In genomic region chr9:90133562-90134355, GRCm38 (mm10) we compare ENCODE assay signal across 21 mouse cellular contexts. TPM values are rescaled to one million over a fixed set of nuclear protein-coding genes. Genes with fewer than 3 reads are reported as not detected.
DNase-seq lines count a peak whose midpoint lies in the region; ATAC-seq and TF ChIP-seq lines count a peak whose summit lies in the region.
"Had no signal": no experiment of that assay in that cellular context is flagged by ENCODE, and none has a peak within 500 bp of the region (broad histone marks: within the 10 kb centered on the region; RNA-seq: fewer than 3 reads in every experiment).

No protein-coding gene starts in this region.

- H3K9ac ChIP-seq in heart, embryonic 13.5 days, result no peak overlapping the region
- H3K9ac ChIP-seq in stomach, embryonic 14.5 days (replicated peaks; ENCODE audit: low read depth, low read length), result no peak overlapping the region
- H3K9ac ChIP-seq in stomach, postnatal 0 days (ENCODE audit: low read length), result no peak overlapping the region
- H3K9ac ChIP-seq in midbrain, embryonic 15.5 days, result no peak overlapping the region
- H3K9ac ChIP-seq: limb, embryonic 12.5 days; liver, embryonic 13.5 days; neural tube, embryonic 12.5 days had no signal

- H3K4me3 ChIP-seq in heart, embryonic 13.5 days, result no peak overlapping the region
- no peak overlapping the region for H3K4me3 ChIP-seq in stomach, embryonic 14.5 days (ENCODE audit: low read depth, low read length)
- H3K4me3 ChIP-seq in stomach, postnatal 0 days (ENCODE audit: low read depth, low read length), result no peak overlapping the region
- no peak overlapping the region for H3K4me3 ChIP-seq in midbrain, embryonic 15.5 days
- H3K4me3 ChIP-seq: limb, embryonic 12.5 days; liver, embryonic 13.5 days; neural tube, embryonic 12.5 days had no signal

- no peak for DNase-seq in heart, postnatal 25 days (ENCODE audit: low spot score)
- no peak for DNase-seq in stomach, postnatal 0 days (ENCODE audit: low spot score)
- peak; percentile 24 for DNase-seq in brain, embryonic 14.5 days (ENCODE audit: low read depth)
- DNase-seq: adrenal gland, postnatal 10 days; cerebellum, adult 18-20 months; kidney, adult 9 months; kidney, postnatal 36 days; layer of hippocampus, adult 9-11 months; liver, embryonic 13.5 days; lung, postnatal 36 days; right cerebral cortex, postnatal 14 days; thymus, adult 2 months had no signal

- no peak; the same call in 1 of the 2 replicates for ATAC-seq in heart, embryonic 13.5 days (ENCODE audit: extremely low read depth, insufficient number of reproducible peaks, low FRiP score, low TSS enrichment)
- ATAC-seq in stomach, embryonic 14.5 days (ENCODE audit: insufficient number of reproducible peaks, insufficient read depth, low FRiP score, low read depth), result peak; percentile 68; the same call in 1 of the 2 replicates
- no peak for ATAC-seq in stomach, postnatal 0 days (ENCODE audit: low FRiP score, low TSS enrichment)
- no peak for ATAC-seq in midbrain, embryonic 15.5 days (replicated peaks)
- ATAC-seq in frontal cortex, adult (ENCODE audit: low TSS enrichment), result no peak
- ATAC-seq: forebrain, embryonic 16.5 days; hindbrain, embryonic 16.5 days had no signal

- peak overlapping the region; percentile 7; the same call in 1 of the 2 replicates for H3K4me2 ChIP-seq in heart, embryonic 13.5 days
- no peak overlapping the region for H3K4me2 ChIP-seq in stomach, embryonic 14.5 days (replicated peaks; ENCODE audit: low read depth, low read length)
- H3K4me2 ChIP-seq in stomach, postnatal 0 days (replicated peaks; ENCODE audit: low read depth), result no peak overlapping the region
- H3K4me2 ChIP-seq in midbrain, embryonic 15.5 days, result no peak overlapping the region
- H3K4me2 ChIP-seq: limb, embryonic 12.5 days; liver, embryonic 13.5 days; neural tube, embryonic 12.5 days had no signal

- TF ChIP-seq CTCF in stomach, postnatal 0 days (IDR thresholded peaks at IDR 0.05; ENCODE audit: low read depth), result no peak
- TF ChIP-seq CTCF in brain, embryonic 14.5 days (IDR thresholded peaks at IDR 0.05; ENCODE audit: borderline replicate concordance, extremely low read depth, insufficient read depth, insufficient read length), result no peak

- no peaks in the 10 kb centered on the region for H3K36me3 ChIP-seq in heart, embryonic 13.5 days
- no peaks in the 10 kb centered on the region for H3K36me3 ChIP-seq in stomach, embryonic 14.5 days (ENCODE audit: control insufficient read depth, insufficient read depth, low read length)
- H3K36me3 ChIP-seq in stomach, postnatal 0 days (ENCODE audit: control insufficient read depth, insufficient read depth, low read length), result no peaks in the 10 kb centered on the region
- H3K36me3 ChIP-seq in midbrain, embryonic 15.5 days (replicated peaks), result no peaks in the 10 kb centered on the region
- H3K36me3 ChIP-seq: limb, embryonic 12.5 days; liver, embryonic 13.5 days; neural tube, embryonic 12.5 days had no signal

- peaks cover 15% of the 10 kb centered on the region for H3K4me1 ChIP-seq in heart, embryonic 13.5 days
- H3K4me1 ChIP-seq in stomach, embryonic 14.5 days (ENCODE audit: control insufficient read depth, insufficient read depth, low read length), result no peaks in the 10 kb centered on the region
- no peaks in the 10 kb centered on the region for H3K4me1 ChIP-seq in stomach, postnatal 0 days (replicated peaks; ENCODE audit: control insufficient read depth, insufficient read depth)
- H3K4me1 ChIP-seq in midbrain, embryonic 15.5 days, result no peaks in the 10 kb centered on the region
- H3K4me1 ChIP-seq: limb, embryonic 12.5 days; neural tube, embryonic 12.5 days had no signal

- TF ChIP-seq EP300 in stomach, postnatal 0 days (optimal IDR thresholded peaks at IDR 0.05), result no peak

- no peaks in the 10 kb centered on the region for H3K9me3 ChIP-seq in heart, embryonic 13.5 days
- no peaks in the 10 kb centered on the region for H3K9me3 ChIP-seq in stomach, embryonic 14.5 days (ENCODE audit: control insufficient read depth, low read depth, low read length)
- H3K9me3 ChIP-seq in stomach, postnatal 0 days (ENCODE audit: control insufficient read depth, low read length), result no peaks in the 10 kb centered on the region
- H3K9me3 ChIP-seq in midbrain, embryonic 15.5 days, result no peaks in the 10 kb centered on the region
- H3K9me3 ChIP-seq: limb, embryonic 12.5 days; liver, embryonic 13.5 days; neural tube, embryonic 12.5 days had no signal

- TF ChIP-seq POLR2A in brain, embryonic 14.5 days (IDR thresholded peaks at IDR 0.05; ENCODE audit: borderline replicate concordance, extremely low read depth, insufficient read depth, insufficient read length, poor library complexity, severe bottlenecking), result no peak

- intact Hi-C loops in heart, postnatal 25 days (cut with DNase I), result no loop called here

- WGBS in heart, embryonic 13.5 days, result 23% methylated on average over 7 of the region's 7 CpGs
- 47% methylated on average over 7 of the region's 7 CpGs for WGBS in stomach, embryonic 14.5 days
- 48% methylated on average over 7 of the region's 7 CpGs for WGBS in stomach, postnatal 0 days
- WGBS in midbrain, embryonic 15.5 days, result 69% methylated on average over 7 of the region's 7 CpGs

- H3K27me3 ChIP-seq in heart, embryonic 13.5 days (replicated peaks), result no peaks in the 10 kb centered on the region
- H3K27me3 ChIP-seq in stomach, embryonic 14.5 days (ENCODE audit: control insufficient read depth, insufficient read depth, low read length), result no peaks in the 10 kb centered on the region
- H3K27me3 ChIP-seq in stomach, postnatal 0 days (ENCODE audit: control insufficient read depth, insufficient read depth, low read length), result no peaks in the 10 kb centered on the region
- H3K27me3 ChIP-seq in midbrain, embryonic 15.5 days (replicated peaks), result no peaks in the 10 kb centered on the region
- H3K27me3 ChIP-seq: limb, embryonic 12.5 days; liver, embryonic 13.5 days; neural tube, embryonic 12.5 days had no signal

- peak overlapping the region; percentile 81 for H3K27ac ChIP-seq in heart, embryonic 13.5 days (replicated peaks)
- no peak overlapping the region for H3K27ac ChIP-seq in stomach, embryonic 14.5 days (ENCODE audit: low read length)
- H3K27ac ChIP-seq in stomach, postnatal 0 days (replicated peaks), result no peak overlapping the region
- no peak overlapping the region for H3K27ac ChIP-seq in midbrain, embryonic 15.5 days
- H3K27ac ChIP-seq: limb, embryonic 12.5 days; liver, embryonic 13.5 days; neural tube, embryonic 12.5 days had no signal

RNA-seq across cellular contexts. Expression of gene Morf4l1, which starts 19.2 kb away (rescaled TPM):
- polyA plus RNA-seq in heart, embryonic 13.5 days (2015; fragmentation: Nextera tagmentation; extraction: Ambion mirVana), result 332 and 344 TPM in 2 replicates
- total RNA-seq in heart, postnatal 25 days (2021), result 100 to 1,000 TPM; 238 to 261 TPM
- 490 and 495 TPM in 2 replicates for polyA plus RNA-seq in stomach, embryonic 14.5 days (2014; fragmentation: Nextera tagmentation; extraction: Ambion mirVana)
- polyA plus RNA-seq in stomach, postnatal 0 days (2015; fragmentation: Nextera tagmentation; extraction: Ambion mirVana), result 225 and 226 TPM in 2 replicates
- 449 and 465 TPM in 2 replicates for polyA plus RNA-seq in brain, embryonic 14.5 days (2012; rRNA removed)
- 548 and 569 TPM in 2 replicates for polyA plus RNA-seq in midbrain, embryonic 15.5 days (2015; fragmentation: Nextera tagmentation; extraction: Ambion mirVana)

RNA-seq across cellular contexts. Expression of gene Adamts7, which starts 29.1 kb away (rescaled TPM):
- 6.8 and 7.9 TPM in 2 replicates for polyA plus RNA-seq in heart, embryonic 13.5 days (2015; fragmentation: Nextera tagmentation; extraction: Ambion mirVana)
- 10 to 100 TPM; 17.9 to 20.9 TPM for total RNA-seq in heart, postnatal 25 days (2021)
- 17.9 and 20.1 TPM in 2 replicates for polyA plus RNA-seq in stomach, embryonic 14.5 days (2014; fragmentation: Nextera tagmentation; extraction: Ambion mirVana)
- 2.7 and 3.2 TPM in 2 replicates for polyA plus RNA-seq in stomach, postnatal 0 days (2015; fragmentation: Nextera tagmentation; extraction: Ambion mirVana)
- 35.5 and 43.3 TPM in 2 replicates for polyA plus RNA-seq in brain, embryonic 14.5 days (2012; rRNA removed)
- polyA plus RNA-seq in midbrain, embryonic 15.5 days (2015; fragmentation: Nextera tagmentation; extraction: Ambion mirVana), result 9.9 and 11.5 TPM in 2 replicates
- total RNA-seq: monocyte, adult 5-6 weeks had no signal
